Mouse (Mus musculus): ENCODE data around the gene Zfp68. TPM values are rescaled to one million over a fixed set of nuclear protein-coding genes. Genes with fewer than 3 reads are reported as not detected.

Zfp68 gene
- polyA plus RNA-seq (2017; shearing (Covaris generic)): 10 to 100 TPM; 53.2 to 72.5 TPM

GRCm38 (mm10) chr5:138619211-138620128 lies at the start of gene Zfp68:
Gene Zfp68, minus strand, starts transcription at chr5:138619761.

GRCm38 (mm10) chr5:138622645-138623477 lies 3.3 kb upstream of the Zfp68 start, which contains the start of gene A430033K04Rik:
Gene A430033K04Rik, plus strand, starts transcription at chr5:138622859.

GRCm38 (mm10) chr5:138564612-138565011 lies 54.9 kb downstream of the Zfp68 start, which contains the start of gene 1700123K08Rik:
Gene 1700123K08Rik, minus strand, starts transcription at chr5:138564712.

Other genes with a start within 250 kb of the Zfp68 start
- 10 to 100 TPM; 13.4 to 24.2 TPM for gene Zfp157, start 178.3 kb downstream of the Zfp68 start, polyA plus RNA-seq (2017; shearing (Covaris generic))
- gene 1700123K08Rik, start 55.0 kb downstream of the Zfp68 start, polyA plus RNA-seq (2017; shearing (Covaris generic)): not detected
- 1 to 10 TPM; 7.2 to 7.6 TPM for gene A430033K04Rik, start 3.1 kb upstream of the Zfp68 start, polyA plus RNA-seq (2017; shearing (Covaris generic))
- 1 to 10 TPM in 1 of 2 experiments, under 1 TPM in 1; 0.20 to 1.6 TPM for gene Fam20c, start 134.8 kb upstream of the Zfp68 start, polyA plus RNA-seq (2017; shearing (Covaris generic))
- gene Gm5294, start 200.3 kb upstream of the Zfp68 start, polyA plus RNA-seq (2017; shearing (Covaris generic)): not detected